Mouse (Mus musculus) limb, embryonic 11.5 days (tissue): ENCODE data around the gene Zfp616. TPM values are rescaled to one million over a fixed set of nuclear protein-coding genes. Genes with fewer than 3 reads are reported as not detected.

Experiments
- ATAC-seq: fragments of 200-750 bp; cut with Nextera tagmentation; 2 replicates; pipeline ENCODE4 v1.8.0; 2017; ENCODE audit warnings: low read depth; ENCODE audit not compliant: insufficient number of reproducible peaks, low FRiP score, low TSS enrichment
- DNase-seq: peaks from one replicate; pipeline ENCODE4 v3.0.0-alpha.2; 2015; ENCODE audit warnings: low spot score
- H3K27ac ChIP-seq: fragments of 300-500 bp; sonication (generic); replicated peaks from 2 replicates; pipeline ENCODE4 v1.5.1; 2014; ENCODE audit warnings: low read depth, mild to moderate bottlenecking, low read length
- H3K27me3 ChIP-seq: fragments of 300-500 bp; sonication (generic); 2 replicates; pipeline ENCODE4 v1.6.1; 2014; ENCODE audit warnings: mild to moderate bottlenecking, low read length, mixed read lengths; ENCODE audit not compliant: control insufficient read depth, insufficient read depth
- H3K36me3 ChIP-seq: fragments of 300-500 bp; sonication (generic); 2 replicates; pipeline ENCODE4 v1.6.1; 2014; ENCODE audit warnings: mild to moderate bottlenecking, low read length, moderate library complexity, mixed read lengths; ENCODE audit not compliant: control insufficient read depth, insufficient read depth
- H3K4me1 ChIP-seq: fragments of 300-500 bp; sonication (generic); 2 replicates; pipeline ENCODE4 v1.6.1; 2014; ENCODE audit warnings: low read length, mixed read lengths; ENCODE audit not compliant: control insufficient read depth, insufficient read depth
- H3K4me2 ChIP-seq: fragments of 300-500 bp; sonication (generic); 2 replicates; pipeline ENCODE4 v1.6.1; 2014; ENCODE audit warnings: low read depth, mild to moderate bottlenecking, moderate library complexity; ENCODE audit not compliant: severe bottlenecking
- H3K4me3 ChIP-seq: fragments of 300-500 bp; sonication (generic); 2 replicates; pipeline ENCODE4 v1.5.1; 2014; ENCODE audit warnings: low read depth, low read length
- H3K9ac ChIP-seq: fragments of 300-500 bp; sonication (generic); 2 replicates; pipeline ENCODE4 v1.6.1; 2014; ENCODE audit warnings: mild to moderate bottlenecking, low read length
- H3K9me3 ChIP-seq: fragments of 300-500 bp; sonication (generic); 2 replicates; pipeline ENCODE4 v1.6.1; 2016; ENCODE audit warnings: low read length; ENCODE audit not compliant: control insufficient read depth
- WGBS: fragments of 180-500 bp; shearing (Covaris S2); extraction: QIAGEN DNeasy Blood & Tissue Kit; methylation state at CpG from one replicate; pipeline ENCODE4 v1.1.7; 2014; 5-methylcytosine and 5-hydroxymethylcytosine counted together
- polyA plus RNA-seq: library from polyadenylated mRNA; unstranded; fragments of >200 nt; fragmentation: Nextera tagmentation; extraction: Ambion mirVana; gene quantifications from 2 replicates; pipeline ENCODE4 v1.2.1, GENCODE M21; 2014

Gene Zfp616
- not detected in 2 replicates for polyA plus RNA-seq

- H3K4me2 ChIP-seq, result no peak within 1 kb of the TSS
- H3K36me3 ChIP-seq, result no peaks in the 10 kb centered on the region
- H3K27ac ChIP-seq, result no peak within 1 kb of the TSS
- H3K27me3 ChIP-seq, result no peaks in the 10 kb centered on the region
- H3K9ac ChIP-seq, result no peak within 1 kb of the TSS
- peaks cover 4% of the 10 kb centered on the region; the same call in 1 of the 2 replicates for H3K9me3 ChIP-seq
- H3K4me3 ChIP-seq, result no peak within 1 kb of the TSS
- no peak for ATAC-seq
- DNase-seq, result no peak
- 97% methylated on average over 1 of the region's 1 CpGs for WGBS
- H3K4me1 ChIP-seq, result no peaks in the 10 kb centered on the region
These were observed at the start of gene Zfp616 for GRCm38 (mm10) chr11:74069655-74070054. TSS of gene Zfp616 (plus strand) at chr11:74069955.

- H3K4me3 ChIP-seq, result no peak overlapping the region
- no peak overlapping the region for H3K27ac ChIP-seq
- H3K4me1 ChIP-seq, result no peaks in the 10 kb centered on the region
- H3K9me3 ChIP-seq, result peaks cover 7% of the 10 kb centered on the region; the same call in 1 of the 2 replicates
- H3K4me2 ChIP-seq, result no peak overlapping the region
- H3K36me3 ChIP-seq, result no peaks in the 10 kb centered on the region
- ATAC-seq (no peak), DNase-seq (no peak)
- WGBS, result 80% methylated on average over 3 of the region's 3 CpGs
- H3K9ac ChIP-seq, result no peak overlapping the region
- no peaks in the 10 kb centered on the region for H3K27me3 ChIP-seq
These were observed 18.4 kb upstream of the Zfp616 start for GRCm38 (mm10) chr11:74051347-74051746.

GRCm38 (mm10) chr11:74056451-74056850, 13.3 kb upstream of the Zfp616 start, which contains the start of the genes Olfr139 and Olfr399:
TSS of gene Olfr139 (minus strand) at chr11:74056551.
TSS of gene Olfr399 (minus strand) at chr11:74056615.
- ATAC-seq, result no peak
- Histone ChIP-seq H3K4me2 (no peak within 1 kb of the TSS), H3K27ac (no peak within 1 kb of the TSS), H3K36me3 (no peaks in the 10 kb centered on the region), H3K27me3 (no peaks in the 10 kb centered on the region), H3K9ac (no peak within 1 kb of the TSS), H3K4me3 (no peak within 1 kb of the TSS), H3K9me3 (peaks cover 9% of the 10 kb centered on the region; the same call in 1 of the 2 replicates), H3K4me1 (no peaks in the 10 kb centered on the region)
- WGBS, result 78% methylated on average over 2 of the region's 2 CpGs
- DNase-seq, result no peak

- Histone ChIP-seq H3K9me3 (no peaks in the 10 kb centered on the region), H3K4me3 (no peak overlapping the region), H3K4me1 (no peaks in the 10 kb centered on the region), H3K4me2 (no peak overlapping the region), H3K9ac (no peak overlapping the region), H3K36me3 (no peaks in the 10 kb centered on the region), H3K27me3 (no peaks in the 10 kb centered on the region), H3K27ac (no peak overlapping the region)
- 70% methylated on average over 2 of the region's 2 CpGs for WGBS
- ATAC-seq (no peak), DNase-seq (no peak)
These were observed 31.0 kb downstream of the Zfp616 start for GRCm38 (mm10) chr11:74100724-74101123.

GRCm38 (mm10) chr11:74101507-74101906, 31.8 kb downstream of the Zfp616 start:
- H3K9ac ChIP-seq, result no peak overlapping the region
- H3K4me3 ChIP-seq, result no peak overlapping the region
- no peaks in the 10 kb centered on the region for H3K4me1 ChIP-seq
- H3K27me3 ChIP-seq, result no peaks in the 10 kb centered on the region
- 50% methylated on average over 2 of the region's 2 CpGs for WGBS
- DNase-seq (no peak), ATAC-seq (no peak)
- H3K36me3 ChIP-seq, result no peaks in the 10 kb centered on the region
- no peak overlapping the region for H3K4me2 ChIP-seq
- H3K9me3 ChIP-seq, result no peaks in the 10 kb centered on the region
- no peak overlapping the region for H3K27ac ChIP-seq

- Histone ChIP-seq H3K9ac (no peak overlapping the region), H3K9me3 (peaks cover 1% of the 10 kb centered on the region; the same call in 1 of the 2 replicates), H3K4me2 (no peak overlapping the region), H3K4me3 (no peak overlapping the region), H3K4me1 (no peaks in the 10 kb centered on the region), H3K27me3 (no peaks in the 10 kb centered on the region), H3K27ac (no peak overlapping the region), H3K36me3 (no peaks in the 10 kb centered on the region)
- ATAC-seq, result no peak
- DNase-seq, result no peak
- 18% methylated on average over 5 of the region's 5 CpGs for WGBS
These were observed 35.3 kb downstream of the Zfp616 start for GRCm38 (mm10) chr11:74105066-74105465.

GRCm38 (mm10) chr11:74113412-74113811, 43.7 kb downstream of the Zfp616 start, which contains the start of gene Olfr401:
TSS of gene Olfr401 (plus strand) at chr11:74113712.
- no peak for ATAC-seq
- H3K9me3 ChIP-seq, result peaks cover 7% of the 10 kb centered on the region; the same call in 1 of the 2 replicates
- no peak for DNase-seq

More at GRCm38 (mm10) chr11:74113412-74113811, 43.7 kb downstream of the Zfp616 start, which contains the start of gene Olfr401:
- Histone ChIP-seq H3K36me3 (no peaks in the 10 kb centered on the region), H3K4me1 (no peaks in the 10 kb centered on the region), H3K9ac (no peak within 1 kb of the TSS), H3K27ac (no peak within 1 kb of the TSS), H3K4me3 (no peak within 1 kb of the TSS), H3K27me3 (no peaks in the 10 kb centered on the region), H3K4me2 (no peak within 1 kb of the TSS)
